Mouse (Mus musculus) forebrain, postnatal 0 days (tissue): ENCODE measurements around the gene Kif19a. TPM values are rescaled to one million over a fixed set of nuclear protein-coding genes. Genes with fewer than 3 reads are reported as not detected.
A peak's percentile ranks its signal among the peaks of the same experiment; 100 is the strongest.

ENCODE experiments used
- ATAC-seq: fragments of 200-750 bp; cut with Nextera tagmentation; 2 replicates; pipeline ENCODE4 v1.8.0; 2017; ENCODE audit warnings: mild to moderate bottlenecking, moderate library complexity
- DNase-seq: peaks from one replicate; pipeline ENCODE4 v3.0.0-alpha.2; 2015
- H3K27ac ChIP-seq: fragments of 300-500 bp; sonication (generic); 2 replicates; pipeline ENCODE4 v1.5.1; 2014; ENCODE audit warnings: low read depth, mild to moderate bottlenecking, antibody characterized with exemption, low read length, moderate library complexity, mixed read lengths
- H3K27me3 ChIP-seq: fragments of 300-500 bp; sonication (generic); 2 replicates; pipeline ENCODE4 v1.6.1; 2014; ENCODE audit warnings: mild to moderate bottlenecking, low read length, mixed read lengths; ENCODE audit not compliant: insufficient read depth
- H3K36me3 ChIP-seq: fragments of 300-500 bp; sonication (generic); 2 replicates; pipeline ENCODE4 v1.6.1; 2014; ENCODE audit warnings: mild to moderate bottlenecking, moderate library complexity; ENCODE audit not compliant: insufficient read depth
- H3K4me1 ChIP-seq: fragments of 300-500 bp; sonication (generic); 2 replicates; pipeline ENCODE4 v1.6.1; 2014; ENCODE audit warnings: antibody characterized with exemption; ENCODE audit not compliant: insufficient read depth
- H3K4me2 ChIP-seq: fragments of 300-500 bp; sonication (generic); 2 replicates; pipeline ENCODE4 v1.6.1; 2014; ENCODE audit warnings: low read depth, mild to moderate bottlenecking, moderate library complexity
- H3K4me3 ChIP-seq: fragments of 300-500 bp; sonication (generic); 2 replicates; pipeline ENCODE4 v1.5.1; 2014; ENCODE audit warnings: low read depth, low read length, mixed read lengths
- H3K9ac ChIP-seq: fragments of 300-500 bp; sonication (generic); 2 replicates; pipeline ENCODE4 v1.6.1; 2014; ENCODE audit warnings: mild to moderate bottlenecking
- H3K9me3 ChIP-seq: fragments of 300-500 bp; sonication (generic); 2 replicates; pipeline ENCODE4 v1.6.1; 2016; ENCODE audit warnings: low read length
- CTCF ChIP-seq: sonication (generic); IDR thresholded peaks from 2 replicates; pipeline ENCODE4 v1.5.1; 2016; ENCODE audit warnings: antibody characterized with exemption, control low read depth, low read depth
- WGBS: fragments of 180-500 bp; shearing (Covaris S2); extraction: QIAGEN DNeasy Blood & Tissue Kit; methylation state at CpG from one replicate; pipeline ENCODE4 v1.1.7; 2014; 5-methylcytosine and 5-hydroxymethylcytosine counted together
- polyA plus RNA-seq: library from polyadenylated mRNA; unstranded; fragments of >200 nt; fragmentation: Nextera tagmentation; extraction: Ambion mirVana; gene quantifications from 2 replicates; pipeline ENCODE4 v1.2.1, GENCODE M21; 2015
- total RNA-seq: library from RNA; depleted of rRNA; stranded (reverse); fragments of >200 nt; gene quantifications from 2 replicates; pipeline ENCODE4 v1.2.3, GENCODE M21; 2014

Kif19a gene
- total and polyA plus RNA-seq, 2 experiments from 2014 or later = 0.57 to 3.2 TPM

GRCm38 (mm10) chr11:114790841-114791240, 25.7 kb downstream of the Kif19a start:
- no peak overlapping the region for H3K27ac ChIP-seq
- H3K9me3 ChIP-seq = no peaks in the 10 kb centered on the region
- DNase-seq = no peak
- ATAC-seq = no peak
- no peaks in the 10 kb centered on the region for H3K36me3 ChIP-seq
- H3K4me2 ChIP-seq = peak overlapping the region; percentile 72; the same call in 1 of the 2 replicates
- WGBS = 50% methylated on average over 4 of the region's 4 CpGs
- TF ChIP-seq CTCF = peak; percentile 43
- peak overlapping the region; percentile 63; the same call in 1 of the 2 replicates for H3K9ac ChIP-seq
- 0 out of 2 replicates have a peak overlapping the region, but pooled peaks have one; percentile 47 for H3K4me3 ChIP-seq
- peaks cover 23% of the 10 kb centered on the region for H3K4me1 ChIP-seq
- H3K27me3 ChIP-seq = peaks cover 10% of the 10 kb centered on the region; the same call in 1 of the 2 replicates

- H3K4me2 ChIP-seq = peak overlapping the region; percentile 72
- peaks cover 10% of the 10 kb centered on the region; the same call in 1 of the 2 replicates for H3K27me3 ChIP-seq
- peak overlapping the region; percentile 95 for H3K27ac ChIP-seq
- TF ChIP-seq CTCF = no peak; the same call in 1 of the 2 replicates
- peak overlapping the region; percentile 47 for H3K4me3 ChIP-seq
- no peaks in the 10 kb centered on the region for H3K36me3 ChIP-seq
- ATAC-seq = no peak
- WGBS = 9% methylated on average over 50 of the region's 50 CpGs
- peak; percentile 54 for DNase-seq
- peak overlapping the region; percentile 63 for H3K9ac ChIP-seq
- peaks cover 29% of the 10 kb centered on the region for H3K4me1 ChIP-seq
- H3K9me3 ChIP-seq = no peaks in the 10 kb centered on the region
Observed at GRCm38 (mm10) chr11:114791351-114791889, 26.2 kb downstream of the Kif19a start.

- Histone ChIP-seq H3K9me3 (no peaks in the 10 kb centered on the region), H3K4me3 (peak overlapping the region; percentile 47), H3K36me3 (no peaks in the 10 kb centered on the region), H3K4me1 (peaks cover 31% of the 10 kb centered on the region), H3K27ac (peak overlapping the region; percentile 95), H3K27me3 (peaks cover 10% of the 10 kb centered on the region; the same call in 1 of the 2 replicates), H3K9ac (peak overlapping the region; percentile 63), H3K4me2 (peak overlapping the region; percentile 72)
- no peak for TF ChIP-seq CTCF
- WGBS = 3% methylated on average over 55 of the region's 59 CpGs
- peak; percentile 83 for DNase-seq
- ATAC-seq = peak; percentile 5; the same call in 1 of the 2 replicates
Observed at GRCm38 (mm10) chr11:114791891-114792411, 26.8 kb downstream of the Kif19a start.

GRCm38 (mm10) chr11:114792931-114793494, 27.8 kb downstream of the Kif19a start:
- no peak overlapping the region for H3K4me3 ChIP-seq
- H3K9ac ChIP-seq = no peak overlapping the region
- H3K27me3 ChIP-seq = 0 out of 2 replicates have a peak, but pooled peaks cover 3% of the 10 kb centered on the region
- ATAC-seq (no peak), DNase-seq (peak; percentile 41)
- TF ChIP-seq CTCF = no peak
- peaks cover 31% of the 10 kb centered on the region for H3K4me1 ChIP-seq
- no peaks in the 10 kb centered on the region for H3K36me3 ChIP-seq
- H3K27ac ChIP-seq = peak overlapping the region; percentile 95
- 44% methylated on average over 5 of the region's 5 CpGs for WGBS
- H3K9me3 ChIP-seq = no peaks in the 10 kb centered on the region
- H3K4me2 ChIP-seq = peak overlapping the region; percentile 72

GRCm38 (mm10) chr11:114793868-114794545, 28.8 kb downstream of the Kif19a start:
- TF ChIP-seq CTCF = no peak
- Histone ChIP-seq H3K27ac (peak overlapping the region; percentile 95; the same call in 1 of the 2 replicates), H3K4me2 (peak overlapping the region; percentile 11), H3K27me3 (0 out of 2 replicates have a peak, but pooled peaks cover 3% of the 10 kb centered on the region), H3K9ac (no peak overlapping the region), H3K4me1 (peaks cover 31% of the 10 kb centered on the region), H3K9me3 (no peaks in the 10 kb centered on the region), H3K4me3 (no peak overlapping the region), H3K36me3 (no peaks in the 10 kb centered on the region)
- ATAC-seq = no peak
- WGBS = 54% methylated on average over 19 of the region's 19 CpGs
- no peak for DNase-seq

- Histone ChIP-seq H3K27me3 (0 out of 2 replicates have a peak, but pooled peaks cover 3% of the 10 kb centered on the region), H3K4me1 (peaks cover 31% of the 10 kb centered on the region), H3K27ac (peak overlapping the region; percentile 95), H3K9ac (peak overlapping the region; percentile 41; the same call in 1 of the 2 replicates), H3K4me3 (no peak overlapping the region), H3K9me3 (no peaks in the 10 kb centered on the region), H3K4me2 (peak overlapping the region; percentile 49), H3K36me3 (no peaks in the 10 kb centered on the region)
- no peak for DNase-seq
- TF ChIP-seq CTCF = no peak
- 23% methylated on average over 4 of the region's 4 CpGs for WGBS
- no peak for ATAC-seq
Observed at GRCm38 (mm10) chr11:114794691-114795090, 29.5 kb downstream of the Kif19a start.
